Mouse (Mus musculus): ENCODE measurements around the gene Erbb2. TPM values are rescaled to one million over a fixed set of nuclear protein-coding genes. Genes with fewer than 3 reads are reported as not detected.
A peak's percentile ranks its signal among the peaks of the same experiment; 100 is the strongest.

The Erbb2 gene
- polyA plus RNA-seq (2015; fragmentation: Nextera tagmentation; extraction: Ambion mirVana), result 6.6 and 10.0 TPM in 2 replicates

DNA sequence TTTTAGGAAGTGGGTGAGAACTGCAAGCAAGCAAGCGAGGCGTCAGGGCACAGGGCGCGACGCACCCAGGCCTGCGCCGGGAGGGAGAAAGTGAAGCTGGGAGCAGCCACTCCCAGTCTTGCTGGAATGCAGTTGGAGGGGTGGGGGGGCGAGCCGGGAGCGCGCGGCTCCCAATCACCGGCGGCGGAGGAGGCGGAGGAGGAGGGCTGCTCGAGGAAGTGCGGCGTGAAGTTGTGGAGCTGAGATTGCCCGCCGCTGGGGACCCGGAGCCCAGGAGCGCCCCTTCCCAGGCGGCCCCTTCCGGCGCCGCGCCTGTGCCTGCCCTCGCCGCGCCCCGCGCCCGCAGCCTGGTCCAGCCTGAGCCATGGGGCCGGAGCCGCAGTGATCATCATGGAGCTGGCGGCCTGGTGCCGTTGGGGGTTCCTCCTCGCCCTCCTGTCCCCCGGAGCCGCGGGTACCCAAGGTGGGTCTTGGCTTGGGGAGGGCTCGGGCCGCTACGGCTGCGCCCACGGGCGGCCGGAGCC, at the start of gene Erbb2:
TSS of gene Erbb2 (plus strand) at position 198 of the 524 bp plus-strand sequence.
- H3K27ac ChIP-seq (ENCODE audit: low read depth, low read length), result peak within 1 kb of the TSS; percentile 79
- 0% methylated on average over 31 of the region's 49 CpGs for WGBS

GRCm38 (mm10) chr11:98363817-98364216, 48.5 kb upstream of the Erbb2 start:
- no peaks in the 10 kb centered on the region for H3K36me3 ChIP-seq (ENCODE audit: control insufficient read depth, insufficient read depth, low read length)
- H3K4me1 ChIP-seq (ENCODE audit: control insufficient read depth, insufficient read depth, low read depth, low read length), result peaks cover 26% of the 10 kb centered on the region
- H3K27ac ChIP-seq (ENCODE audit: low read depth, low read length), result no peak overlapping the region
- no peak overlapping the region for H3K9ac ChIP-seq (ENCODE audit: low read depth, low read length)
- H3K4me2 ChIP-seq (ENCODE audit: low read length), result no peak overlapping the region
- H3K9me3 ChIP-seq (ENCODE audit: control insufficient read depth, low read length), result no peaks in the 10 kb centered on the region
- H3K4me3 ChIP-seq (ENCODE audit: low read length), result no peak overlapping the region
- H3K27me3 ChIP-seq (replicated peaks; ENCODE audit: control insufficient read depth, insufficient read depth, low read length), result no peaks in the 10 kb centered on the region
- no peak for ATAC-seq
- 88% methylated on average over 5 of the region's 5 CpGs for WGBS

More for the DNA sequence above, at the start of gene Erbb2:
- peak within 1 kb of the TSS; percentile 72 for H3K9ac ChIP-seq (ENCODE audit: low read depth, low read length)
- no peaks in the 10 kb centered on the region for H3K36me3 ChIP-seq (ENCODE audit: control insufficient read depth, insufficient read depth, low read length)
- ATAC-seq, result peak; percentile 53
- H3K4me1 ChIP-seq (ENCODE audit: control insufficient read depth, insufficient read depth, low read depth, low read length), result peaks cover 16% of the 10 kb centered on the region; the same call in 1 of the 2 replicates
- peak within 1 kb of the TSS; percentile 93 for H3K4me2 ChIP-seq (ENCODE audit: low read length)
- peaks cover 13% of the 10 kb centered on the region for H3K27me3 ChIP-seq (replicated peaks; ENCODE audit: control insufficient read depth, insufficient read depth, low read length)
- H3K9me3 ChIP-seq (ENCODE audit: control insufficient read depth, low read length), result no peaks in the 10 kb centered on the region
- H3K4me3 ChIP-seq (ENCODE audit: low read length), result peak within 1 kb of the TSS; percentile 57

DNA sequence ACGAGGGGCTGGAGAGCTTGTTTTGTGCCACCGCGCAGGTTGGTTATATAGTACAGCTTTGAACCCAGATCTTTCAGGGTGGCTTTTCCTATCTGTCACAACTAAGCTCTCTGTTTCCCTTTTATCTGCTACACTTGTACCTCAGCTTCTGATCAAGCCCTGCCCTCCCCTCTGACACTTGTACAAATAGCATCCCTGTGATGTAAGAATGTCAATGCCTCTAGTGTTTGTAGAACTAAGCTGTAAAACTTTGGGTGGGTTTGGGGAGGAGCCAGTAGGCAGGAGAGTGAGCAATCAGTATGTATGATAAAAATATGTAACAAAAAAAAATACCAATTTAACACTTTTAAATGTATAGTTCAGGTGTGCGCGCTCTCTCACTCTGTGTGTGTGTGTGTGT, 47.9 kb upstream of the Erbb2 start:
- Histone ChIP-seq H3K9ac (ENCODE audit: low read depth, low read length) (no peak overlapping the region), H3K36me3 (ENCODE audit: control insufficient read depth, insufficient read depth, low read length) (no peaks in the 10 kb centered on the region), H3K27ac (ENCODE audit: low read depth, low read length) (no peak overlapping the region), H3K4me1 (ENCODE audit: control insufficient read depth, insufficient read depth, low read depth, low read length) (peaks cover 21% of the 10 kb centered on the region), H3K27me3 (replicated peaks; ENCODE audit: control insufficient read depth, insufficient read depth, low read length) (no peaks in the 10 kb centered on the region), H3K4me2 (ENCODE audit: low read length) (no peak overlapping the region), H3K4me3 (ENCODE audit: low read length) (no peak overlapping the region), H3K9me3 (ENCODE audit: control insufficient read depth, low read length) (no peaks in the 10 kb centered on the region)
- WGBS, result 97% methylated on average over 5 of the region's 5 CpGs
- ATAC-seq, result no peak

GRCm38 (mm10) chr11:98366290-98366689, 46.0 kb upstream of the Erbb2 start:
- H3K36me3 ChIP-seq (ENCODE audit: control insufficient read depth, insufficient read depth, low read length), result no peaks in the 10 kb centered on the region
- no peak overlapping the region for H3K4me2 ChIP-seq (ENCODE audit: low read length)
- H3K27me3 ChIP-seq (replicated peaks; ENCODE audit: control insufficient read depth, insufficient read depth, low read length), result no peaks in the 10 kb centered on the region
- H3K4me3 ChIP-seq (ENCODE audit: low read length), result no peak overlapping the region
- no peak for ATAC-seq
- WGBS, result 78% methylated on average over 10 of the region's 10 CpGs
- H3K27ac ChIP-seq (ENCODE audit: low read depth, low read length), result no peak overlapping the region
- peaks cover 9% of the 10 kb centered on the region for H3K4me1 ChIP-seq (ENCODE audit: control insufficient read depth, insufficient read depth, low read depth, low read length)
- H3K9me3 ChIP-seq (ENCODE audit: control insufficient read depth, low read length), result no peaks in the 10 kb centered on the region
- no peak overlapping the region for H3K9ac ChIP-seq (ENCODE audit: low read depth, low read length)

DNA sequence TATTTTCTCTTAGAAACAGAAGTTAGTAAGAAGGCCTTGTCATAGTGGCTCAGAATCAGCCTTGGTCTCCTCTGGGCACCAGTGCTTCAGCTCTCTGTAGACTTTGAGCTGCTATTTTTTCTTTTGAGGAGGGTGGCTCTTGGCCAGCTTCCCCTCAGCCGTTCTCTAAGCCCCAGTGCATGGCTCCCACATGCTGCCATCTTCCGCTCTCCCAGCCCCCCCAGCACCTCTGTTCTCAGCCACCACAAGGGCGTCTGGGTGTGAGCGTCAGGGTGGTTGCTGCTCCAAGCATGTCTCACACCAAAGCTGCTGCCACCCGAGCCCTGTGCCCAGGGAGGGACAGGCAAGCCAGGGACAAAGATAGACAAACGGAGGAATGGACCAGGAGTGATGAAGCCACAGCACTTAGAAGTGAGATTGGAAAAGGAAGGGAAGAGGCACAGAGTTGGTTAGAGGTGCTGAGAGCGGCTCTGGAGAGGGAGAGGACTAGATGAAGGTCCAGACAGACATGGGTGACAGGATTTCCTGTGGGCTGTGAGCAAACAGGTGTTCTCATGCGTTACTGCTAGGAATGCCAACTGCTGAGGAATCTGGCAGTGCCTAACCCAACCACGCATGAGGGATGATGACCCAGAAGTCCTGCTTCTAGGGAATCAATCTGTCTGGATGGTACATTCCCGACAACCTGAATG, 45.0 kb upstream of the Erbb2 start:
- H3K4me1 ChIP-seq (ENCODE audit: control insufficient read depth, insufficient read depth, low read depth, low read length), result peaks cover 15% of the 10 kb centered on the region
- no peak overlapping the region for H3K9ac ChIP-seq (ENCODE audit: low read depth, low read length)
- ATAC-seq, result no peak
- H3K27ac ChIP-seq (ENCODE audit: low read depth, low read length), result no peak overlapping the region
- no peak overlapping the region for H3K4me2 ChIP-seq (ENCODE audit: low read length)
- no peak overlapping the region for H3K4me3 ChIP-seq (ENCODE audit: low read length)
- no peaks in the 10 kb centered on the region for H3K36me3 ChIP-seq (ENCODE audit: control insufficient read depth, insufficient read depth, low read length)
- H3K27me3 ChIP-seq (replicated peaks; ENCODE audit: control insufficient read depth, insufficient read depth, low read length), result no peaks in the 10 kb centered on the region
- 81% methylated on average over 10 of the region's 10 CpGs for WGBS
- no peaks in the 10 kb centered on the region for H3K9me3 ChIP-seq (ENCODE audit: control insufficient read depth, low read length)

DNA sequence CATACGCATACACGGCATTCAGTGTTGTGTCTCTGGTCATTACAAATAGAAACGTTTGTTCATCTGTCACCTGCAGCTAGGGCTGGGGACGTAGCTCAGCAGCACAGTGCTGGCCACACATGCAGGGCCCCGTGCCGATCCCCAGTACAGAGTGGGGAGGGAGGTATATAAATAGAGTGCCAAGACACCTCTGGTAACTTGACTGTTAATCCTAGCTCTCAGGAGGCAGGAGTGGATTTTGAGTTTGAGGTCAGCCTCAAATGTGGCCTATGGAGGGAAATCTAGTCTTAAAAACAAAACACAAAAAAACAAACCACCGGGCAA, 44.4 kb upstream of the Erbb2 start:
- Histone ChIP-seq H3K4me3 (ENCODE audit: low read length) (no peak overlapping the region), H3K9ac (ENCODE audit: low read depth, low read length) (no peak overlapping the region), H3K36me3 (ENCODE audit: control insufficient read depth, insufficient read depth, low read length) (no peaks in the 10 kb centered on the region), H3K4me2 (ENCODE audit: low read length) (no peak overlapping the region), H3K9me3 (ENCODE audit: control insufficient read depth, low read length) (no peaks in the 10 kb centered on the region), H3K4me1 (ENCODE audit: control insufficient read depth, insufficient read depth, low read depth, low read length) (peaks cover 15% of the 10 kb centered on the region), H3K27me3 (replicated peaks; ENCODE audit: control insufficient read depth, insufficient read depth, low read length) (no peaks in the 10 kb centered on the region), H3K27ac (ENCODE audit: low read depth, low read length) (no peak overlapping the region)
- no peak for ATAC-seq
- WGBS, result 83% methylated on average over 7 of the region's 7 CpGs

DNA sequence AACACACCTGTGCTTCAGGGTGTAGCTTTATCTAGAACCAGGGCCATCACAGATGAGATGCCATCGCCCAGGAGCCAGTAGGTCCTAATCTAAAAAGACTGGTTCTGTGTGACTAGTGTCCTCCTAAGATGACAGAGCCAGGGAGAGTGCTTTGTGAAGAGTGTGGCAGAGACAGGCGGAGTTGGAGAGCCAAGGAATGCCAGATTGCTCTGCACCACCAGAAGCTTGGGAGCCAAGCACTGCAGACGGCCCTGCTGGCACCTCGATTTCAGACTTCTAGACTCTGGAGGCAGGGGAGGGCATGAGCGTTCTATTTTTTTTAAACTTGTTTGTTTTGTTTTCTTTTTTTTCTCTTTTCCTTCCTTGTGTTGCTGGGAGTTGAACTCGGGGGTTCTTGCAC, 42.9 kb upstream of the Erbb2 start:
- Histone ChIP-seq H3K27me3 (replicated peaks; ENCODE audit: control insufficient read depth, insufficient read depth, low read length) (no peaks in the 10 kb centered on the region), H3K27ac (ENCODE audit: low read depth, low read length) (no peak overlapping the region), H3K36me3 (ENCODE audit: control insufficient read depth, insufficient read depth, low read length) (no peaks in the 10 kb centered on the region), H3K4me2 (ENCODE audit: low read length) (no peak overlapping the region), H3K9me3 (ENCODE audit: control insufficient read depth, low read length) (no peaks in the 10 kb centered on the region), H3K9ac (ENCODE audit: low read depth, low read length) (no peak overlapping the region), H3K4me1 (ENCODE audit: control insufficient read depth, insufficient read depth, low read depth, low read length) (peaks cover 15% of the 10 kb centered on the region), H3K4me3 (ENCODE audit: low read length) (no peak overlapping the region)
- 66% methylated on average over 6 of the region's 6 CpGs for WGBS
- ATAC-seq, result no peak

DNA sequence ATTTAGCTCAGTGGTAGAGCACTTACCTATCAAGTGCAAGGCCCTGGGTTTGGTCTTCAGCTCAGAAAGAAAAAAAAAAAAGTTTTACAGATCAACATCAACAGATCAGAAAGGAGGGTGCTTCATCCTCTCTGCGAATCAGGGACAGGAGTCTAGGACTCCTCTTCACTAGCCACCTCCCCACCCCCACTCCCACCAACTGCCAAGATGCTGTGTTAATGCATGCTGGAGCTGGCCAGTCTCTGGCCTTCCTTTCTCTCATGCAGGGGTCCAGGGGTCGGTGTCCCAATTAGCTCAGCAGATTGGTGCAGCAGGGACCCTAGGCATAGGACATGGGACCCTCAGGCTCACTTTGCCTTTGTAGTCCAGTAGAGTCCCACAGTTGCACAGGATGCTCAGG, 41.7 kb upstream of the Erbb2 start:
- peaks cover 3% of the 10 kb centered on the region; the same call in 1 of the 2 replicates for H3K36me3 ChIP-seq (ENCODE audit: control insufficient read depth, insufficient read depth, low read length)
- H3K9me3 ChIP-seq (ENCODE audit: control insufficient read depth, low read length), result no peaks in the 10 kb centered on the region
- no peaks in the 10 kb centered on the region for H3K27me3 ChIP-seq (replicated peaks; ENCODE audit: control insufficient read depth, insufficient read depth, low read length)
- 84% methylated on average over 2 of the region's 2 CpGs for WGBS
- no peak overlapping the region for H3K9ac ChIP-seq (ENCODE audit: low read depth, low read length)
- H3K4me1 ChIP-seq (ENCODE audit: control insufficient read depth, insufficient read depth, low read depth, low read length), result peaks cover 15% of the 10 kb centered on the region
- H3K4me2 ChIP-seq (ENCODE audit: low read length), result no peak overlapping the region
- H3K27ac ChIP-seq (ENCODE audit: low read depth, low read length), result no peak overlapping the region
- ATAC-seq, result no peak
- no peak overlapping the region for H3K4me3 ChIP-seq (ENCODE audit: low read length)

GRCm38 (mm10) chr11:98371556-98372240, 40.6 kb upstream of the Erbb2 start:
- Histone ChIP-seq H3K4me3 (ENCODE audit: low read length) (no peak overlapping the region), H3K4me1 (ENCODE audit: control insufficient read depth, insufficient read depth, low read depth, low read length) (peaks cover 15% of the 10 kb centered on the region), H3K27me3 (replicated peaks; ENCODE audit: control insufficient read depth, insufficient read depth, low read length) (no peaks in the 10 kb centered on the region), H3K9me3 (ENCODE audit: control insufficient read depth, low read length) (no peaks in the 10 kb centered on the region), H3K27ac (ENCODE audit: low read depth, low read length) (no peak overlapping the region), H3K4me2 (ENCODE audit: low read length) (no peak overlapping the region), H3K36me3 (ENCODE audit: control insufficient read depth, insufficient read depth, low read length) (peaks cover 8% of the 10 kb centered on the region), H3K9ac (ENCODE audit: low read depth, low read length) (peak overlapping the region; percentile 39)
- WGBS, result 29% methylated on average over 6 of the region's 10 CpGs
- peak; percentile 72 for ATAC-seq

Measured in hindbrain, embryonic 16.5 days (tissue).